Mouse (Mus musculus): ENCODE results near the gene Rnf167.

GRCm38 (mm10) chr11:70649185-70649734 is 2.2 kb downstream of the Rnf167 start:
- TF ChIP-seq POLR2A (IDR thresholded peaks at IDR 0.05; ENCODE audit: control insufficient read depth, low read depth, low read length) (no peak), CTCF (IDR thresholded peaks at IDR 0.05; ENCODE audit: control insufficient read depth, insufficient read depth, insufficient replicate concordance, low read depth, low read length) (no peak)
